Mouse (Mus musculus) hindbrain, embryonic 15.5 days (tissue): Measurements from ENCODE around the gene Rhod. TPM values are rescaled to one million over a fixed set of nuclear protein-coding genes. Genes with fewer than 3 reads are reported as not detected.
"Not testable (repeated sequence)": the region's sequence is repeated elsewhere in the genome, so short reads cannot be mapped to it uniquely, and the experiment has no call there.

ENCODE experiments used
- ATAC-seq: fragments of 200-750 bp; cut with Nextera tagmentation; 2 replicates; pipeline ENCODE4 v1.8.0; 2017; ENCODE audit warnings: low read depth, moderate number of reproducible peaks, moderate TSS enrichment; ENCODE audit not compliant: low FRiP score
- H3K27ac ChIP-seq: fragments of 300-500 bp; sonication (generic); replicated peaks from 2 replicates; pipeline ENCODE4 v1.5.1; 2015; ENCODE audit warnings: mild to moderate bottlenecking, inconsistent platforms
- H3K27me3 ChIP-seq: fragments of 300-500 bp; sonication (generic); 2 replicates; pipeline ENCODE4 v1.6.1; 2015; ENCODE audit warnings: control low read depth, inconsistent platforms
- H3K36me3 ChIP-seq: fragments of 300-500 bp; sonication (generic); 2 replicates; pipeline ENCODE4 v1.6.1; 2015; ENCODE audit warnings: control low read depth, inconsistent platforms
- H3K4me1 ChIP-seq: fragments of 300-500 bp; sonication (generic); replicated peaks from 2 replicates; pipeline ENCODE4 v1.6.1; 2015; ENCODE audit warnings: control low read depth, inconsistent platforms
- H3K4me2 ChIP-seq: fragments of 300-500 bp; sonication (generic); 2 replicates; pipeline ENCODE4 v1.6.1; 2015; ENCODE audit warnings: moderate library complexity, mild to moderate bottlenecking, inconsistent platforms
- H3K4me3 ChIP-seq: fragments of 300-500 bp; sonication (generic); 2 replicates; pipeline ENCODE4 v1.5.1; 2015; ENCODE audit warnings: mild to moderate bottlenecking, inconsistent platforms
- H3K9ac ChIP-seq: fragments of 300-500 bp; sonication (generic); 2 replicates; pipeline ENCODE4 v1.6.1; 2015; ENCODE audit warnings: inconsistent platforms
- H3K9me3 ChIP-seq: fragments of 300-500 bp; sonication (generic); 2 replicates; pipeline ENCODE4 v1.6.1; 2016; ENCODE audit warnings: control low read depth, inconsistent platforms
- WGBS: fragments of 180-500 bp; shearing (Covaris S2); methylation state at CpG from one replicate; pipeline ENCODE4 v1.1.7; 2015; 5-methylcytosine and 5-hydroxymethylcytosine counted together
- polyA plus RNA-seq: library from polyadenylated mRNA; unstranded; fragments of >200 nt; fragmentation: Nextera tagmentation; extraction: Ambion mirVana; gene quantifications from 2 replicates; pipeline ENCODE4 v1.2.1, GENCODE M21; 2015

Gene Rhod
- polyA plus RNA-seq, 1 experiment from 2014 or later = 6.7 TPM

- WGBS = 85% methylated on average over 5 of the region's 5 CpGs
- H3K27ac ChIP-seq = no peak overlapping the region
- peaks cover 13% of the 10 kb centered on the region for H3K4me1 ChIP-seq
- no peak overlapping the region for H3K4me2 ChIP-seq
- H3K9me3 ChIP-seq = no peaks in the 10 kb centered on the region
- H3K27me3 ChIP-seq = peaks cover 20% of the 10 kb centered on the region
- H3K36me3 ChIP-seq = no peaks in the 10 kb centered on the region
- no peak overlapping the region for H3K4me3 ChIP-seq
- ATAC-seq = no peak
- H3K9ac ChIP-seq = no peak overlapping the region
These were observed 34.3 kb upstream of the Rhod start for GRCm38 (mm10) chr19:4473549-4473948.

- Histone ChIP-seq H3K4me1 (no peaks in the 10 kb centered on the region), H3K4me3 (no peak overlapping the region), H3K9me3 (no peaks in the 10 kb centered on the region), H3K4me2 (no peak overlapping the region), H3K27me3 (no peaks in the 10 kb centered on the region), H3K27ac (no peak overlapping the region), H3K9ac (no peak overlapping the region), H3K36me3 (no peaks in the 10 kb centered on the region)
- WGBS = 35% methylated on average over 5 of the region's 5 CpGs
- no peak for ATAC-seq
These were observed 29.1 kb upstream of the Rhod start for GRCm38 (mm10) chr19:4468363-4468762.

- Histone ChIP-seq H3K27me3 (no peaks in the 10 kb centered on the region), H3K36me3 (no peaks in the 10 kb centered on the region), H3K9ac (no peak overlapping the region), H3K4me1 (no peaks in the 10 kb centered on the region), H3K27ac (no peak overlapping the region), H3K4me2 (no peak overlapping the region), H3K4me3 (no peak overlapping the region), H3K9me3 (no peaks in the 10 kb centered on the region)
- 88% methylated on average over 4 of the region's 4 CpGs for WGBS
- no peak for ATAC-seq
These were observed 25.4 kb upstream of the Rhod start for GRCm38 (mm10) chr19:4464666-4465065.

- H3K27me3 ChIP-seq = no peaks in the 10 kb centered on the region
- H3K4me2 ChIP-seq = no peak overlapping the region
- no peaks in the 10 kb centered on the region for H3K9me3 ChIP-seq
- H3K9ac ChIP-seq = no peak overlapping the region
- no peaks in the 10 kb centered on the region for H3K36me3 ChIP-seq
- WGBS = 86% methylated on average over 8 of the region's 8 CpGs
- H3K27ac ChIP-seq = no peak overlapping the region
- H3K4me3 ChIP-seq = no peak overlapping the region
- no peaks in the 10 kb centered on the region for H3K4me1 ChIP-seq
- no peak for ATAC-seq
These were observed 22.7 kb upstream of the Rhod start for GRCm38 (mm10) chr19:4461981-4462380.

- H3K9ac ChIP-seq = no peak overlapping the region
- no peaks in the 10 kb centered on the region for H3K9me3 ChIP-seq
- no peak overlapping the region for H3K4me3 ChIP-seq
- H3K4me1 ChIP-seq = no peaks in the 10 kb centered on the region; the same call in 1 of the 2 replicates
- 9% methylated on average over 11 of the region's 11 CpGs for WGBS
- no peak for ATAC-seq
- H3K27ac ChIP-seq = no peak overlapping the region
- H3K36me3 ChIP-seq = no peaks in the 10 kb centered on the region
- no peak overlapping the region for H3K4me2 ChIP-seq
- H3K27me3 ChIP-seq = no peaks in the 10 kb centered on the region
These were observed 17.0 kb upstream of the Rhod start for GRCm38 (mm10) chr19:4456227-4456626.

GRCm38 (mm10) chr19:4455071-4455800, 16.0 kb upstream of the Rhod start:
- WGBS = 81% methylated on average over 15 of the region's 15 CpGs
- no peaks in the 10 kb centered on the region for H3K9me3 ChIP-seq
- ATAC-seq = no peak
- no peaks in the 10 kb centered on the region for H3K36me3 ChIP-seq
- H3K27me3 ChIP-seq = no peaks in the 10 kb centered on the region
- H3K4me3 ChIP-seq = no peak overlapping the region
- no peak overlapping the region for H3K4me2 ChIP-seq
- H3K4me1 ChIP-seq = no peaks in the 10 kb centered on the region; the same call in 1 of the 2 replicates
- no peak overlapping the region for H3K9ac ChIP-seq
- H3K27ac ChIP-seq = no peak overlapping the region

- H3K4me3 ChIP-seq, H3K9ac ChIP-seq, H3K27me3 ChIP-seq, H3K36me3 ChIP-seq, ATAC-seq, H3K27ac ChIP-seq, H3K4me2 ChIP-seq, H3K9me3 ChIP-seq, H3K4me1 ChIP-seq: not testable (repeated sequence)
- WGBS = 95% methylated on average over 1 of the region's 1 CpGs
These were observed 14.8 kb upstream of the Rhod start for GRCm38 (mm10) chr19:4454040-4454439.

- H3K4me3 ChIP-seq = no peak overlapping the region
- no peak overlapping the region for H3K4me2 ChIP-seq
- ATAC-seq = no peak
- no peak overlapping the region for H3K27ac ChIP-seq
- H3K27me3 ChIP-seq = no peaks in the 10 kb centered on the region
- no peaks in the 10 kb centered on the region for H3K36me3 ChIP-seq
- H3K9ac ChIP-seq = no peak overlapping the region
- WGBS = 35% methylated on average over 4 of the region's 4 CpGs
- no peaks in the 10 kb centered on the region for H3K9me3 ChIP-seq
- H3K4me1 ChIP-seq = no peaks in the 10 kb centered on the region; the same call in 1 of the 2 replicates
These were observed 13.3 kb upstream of the Rhod start for GRCm38 (mm10) chr19:4452525-4452924.

- Histone ChIP-seq H3K27me3 (no peaks in the 10 kb centered on the region), H3K36me3 (no peaks in the 10 kb centered on the region), H3K4me3 (no peak overlapping the region), H3K4me1 (no peaks in the 10 kb centered on the region; the same call in 1 of the 2 replicates), H3K9ac (no peak overlapping the region), H3K9me3 (no peaks in the 10 kb centered on the region), H3K27ac (no peak overlapping the region), H3K4me2 (no peak overlapping the region)
- no peak for ATAC-seq
- WGBS = 20% methylated on average over 5 of the region's 5 CpGs
These were observed 12.7 kb upstream of the Rhod start for GRCm38 (mm10) chr19:4451965-4452364.

GRCm38 (mm10) chr19:4451098-4451497, 11.9 kb upstream of the Rhod start:
- no peak overlapping the region for H3K27ac ChIP-seq
- no peaks in the 10 kb centered on the region; the same call in 1 of the 2 replicates for H3K4me1 ChIP-seq
- WGBS = 69% methylated on average over 8 of the region's 8 CpGs
- no peak overlapping the region for H3K9ac ChIP-seq
- H3K36me3 ChIP-seq = no peaks in the 10 kb centered on the region
- no peaks in the 10 kb centered on the region for H3K27me3 ChIP-seq
- H3K9me3 ChIP-seq = no peaks in the 10 kb centered on the region
- H3K4me3 ChIP-seq = no peak overlapping the region
- H3K4me2 ChIP-seq = no peak overlapping the region
- no peak for ATAC-seq

GRCm38 (mm10) chr19:4450666-4451065, 11.4 kb upstream of the Rhod start:
- H3K9me3 ChIP-seq = no peaks in the 10 kb centered on the region
- 68% methylated on average over 5 of the region's 5 CpGs for WGBS

GRCm38 (mm10) chr19:4449230-4449629, 10.0 kb upstream of the Rhod start:
- no peak for ATAC-seq
- H3K4me3 ChIP-seq = no peak overlapping the region
- no peaks in the 10 kb centered on the region; the same call in 1 of the 2 replicates for H3K4me1 ChIP-seq
- no peak overlapping the region for H3K9ac ChIP-seq
- H3K4me2 ChIP-seq = no peak overlapping the region
- no peaks in the 10 kb centered on the region for H3K36me3 ChIP-seq
- H3K9me3 ChIP-seq = no peaks in the 10 kb centered on the region
- H3K27ac ChIP-seq = no peak overlapping the region
- WGBS = 99% methylated on average over 9 of the region's 9 CpGs
- no peaks in the 10 kb centered on the region for H3K27me3 ChIP-seq

More at GRCm38 (mm10) chr19:4450666-4451065, 11.4 kb upstream of the Rhod start:
- H3K4me3 ChIP-seq = no peak overlapping the region
- no peaks in the 10 kb centered on the region; the same call in 1 of the 2 replicates for H3K4me1 ChIP-seq
- no peak overlapping the region for H3K27ac ChIP-seq
- no peak for ATAC-seq
- no peak overlapping the region for H3K4me2 ChIP-seq
- H3K27me3 ChIP-seq = no peaks in the 10 kb centered on the region
- H3K9ac ChIP-seq = no peak overlapping the region
- H3K36me3 ChIP-seq = no peaks in the 10 kb centered on the region

GRCm38 (mm10) chr19:4447445-4447844, 8.2 kb upstream of the Rhod start:
- H3K4me1 ChIP-seq = no peaks in the 10 kb centered on the region; the same call in 1 of the 2 replicates
- no peak overlapping the region for H3K9ac ChIP-seq

More at GRCm38 (mm10) chr19:4447445-4447844, 8.2 kb upstream of the Rhod start:
- 91% methylated on average over 9 of the region's 9 CpGs for whole genome bisulfite sequencing
- H3K27me3 ChIP-seq = no peaks in the 10 kb centered on the region
- ATAC-seq = no peak
- H3K4me2 ChIP-seq = no peak overlapping the region
- H3K9me3 ChIP-seq = no peaks in the 10 kb centered on the region
- H3K27ac ChIP-seq = no peak overlapping the region
- H3K4me3 ChIP-seq = no peak overlapping the region
- H3K36me3 ChIP-seq = no peaks in the 10 kb centered on the region
